Mouse (Mus musculus): ENCODE data around the gene Myh4.

The Myh4 gene

DNA sequence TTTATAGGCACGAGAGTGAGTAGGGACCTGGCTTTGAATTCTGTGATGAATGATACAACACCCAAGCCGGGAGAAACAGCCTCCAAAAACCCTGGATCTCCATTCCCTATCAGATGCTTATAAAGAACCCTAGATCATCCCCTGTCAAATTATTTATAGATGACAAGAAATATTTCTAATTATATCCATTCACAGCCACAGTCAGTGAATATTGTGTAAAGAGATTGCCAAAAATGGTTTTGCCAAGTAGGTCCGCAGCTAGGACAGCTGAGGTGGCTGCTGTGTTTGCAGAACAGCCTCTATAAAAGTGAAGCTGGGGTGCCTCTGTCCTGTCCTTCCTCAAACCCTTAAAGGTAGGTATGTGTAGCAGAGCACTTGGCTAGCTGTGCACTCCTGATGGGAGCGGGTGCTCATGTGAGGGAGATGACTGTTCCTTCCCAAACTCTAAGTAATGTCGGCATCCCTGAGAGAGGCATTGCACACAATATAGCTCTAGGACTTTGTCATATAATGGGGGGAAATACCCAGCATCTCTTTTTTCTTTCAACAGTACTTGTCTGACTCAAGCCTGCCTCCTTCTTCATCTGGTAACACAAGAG, at the start of gene Myh4:
Myh4 (plus strand) TSS at position 549 of the 599 bp plus-strand sequence.
- DNase-seq, result no peak

DNA sequence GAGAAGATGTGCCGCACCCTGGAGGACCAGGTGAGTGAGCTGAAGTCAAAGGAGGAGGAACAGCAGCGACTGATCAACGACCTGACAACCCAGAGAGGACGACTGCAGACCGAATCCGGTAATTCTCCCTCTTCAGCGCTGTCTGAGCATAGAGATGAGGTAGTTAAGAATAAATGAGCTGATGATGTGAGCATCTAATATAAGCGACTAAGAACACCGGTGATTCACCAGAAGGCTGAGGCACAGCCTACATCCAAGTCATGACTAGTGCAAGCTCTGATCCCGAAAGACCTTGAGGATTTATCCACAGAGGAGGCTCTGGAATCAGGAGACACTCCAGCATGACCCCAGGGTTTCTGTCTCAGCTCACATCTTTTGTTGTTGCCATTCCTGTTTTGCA, 47.5 kb upstream of the Myh4 start:
- no peak for DNase-seq

DNA sequence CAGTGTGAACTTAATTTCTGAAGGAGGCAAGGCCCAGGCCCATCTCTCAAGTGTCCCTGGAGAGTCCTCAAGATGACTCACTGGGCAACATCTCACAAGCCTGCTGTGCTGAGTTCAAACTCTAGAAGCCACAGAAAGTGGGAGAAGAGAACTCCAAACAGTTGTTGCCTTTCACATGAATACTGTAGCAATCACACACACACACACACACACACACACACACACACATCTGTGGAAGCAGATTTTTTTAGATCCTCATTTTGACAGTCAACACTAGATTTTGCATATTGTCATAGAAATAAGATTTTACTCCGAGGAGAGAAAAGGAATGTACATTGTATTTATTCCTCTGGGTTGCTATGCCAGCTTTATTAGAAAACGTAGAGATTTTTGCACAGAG, 47.0 kb upstream of the Myh4 start:
- DNase-seq, result no peak

DNA sequence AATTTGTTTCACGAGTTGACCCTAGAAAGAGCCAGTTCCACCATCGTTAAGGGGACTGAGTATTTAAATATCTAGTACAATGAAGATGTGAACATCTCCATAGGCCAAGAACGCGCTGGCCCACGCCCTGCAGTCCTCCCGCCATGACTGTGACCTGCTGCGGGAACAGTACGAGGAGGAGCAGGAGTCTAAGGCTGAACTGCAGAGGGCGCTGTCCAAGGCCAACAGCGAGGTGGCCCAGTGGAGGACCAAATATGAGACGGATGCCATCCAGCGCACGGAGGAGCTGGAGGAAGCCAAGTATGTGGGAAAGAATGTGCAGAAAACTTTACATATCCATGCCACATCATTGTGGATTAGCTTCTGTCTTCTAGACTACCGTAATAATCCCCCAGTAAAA, 46.3 kb upstream of the Myh4 start:
- no peak for DNase-seq

DNA sequence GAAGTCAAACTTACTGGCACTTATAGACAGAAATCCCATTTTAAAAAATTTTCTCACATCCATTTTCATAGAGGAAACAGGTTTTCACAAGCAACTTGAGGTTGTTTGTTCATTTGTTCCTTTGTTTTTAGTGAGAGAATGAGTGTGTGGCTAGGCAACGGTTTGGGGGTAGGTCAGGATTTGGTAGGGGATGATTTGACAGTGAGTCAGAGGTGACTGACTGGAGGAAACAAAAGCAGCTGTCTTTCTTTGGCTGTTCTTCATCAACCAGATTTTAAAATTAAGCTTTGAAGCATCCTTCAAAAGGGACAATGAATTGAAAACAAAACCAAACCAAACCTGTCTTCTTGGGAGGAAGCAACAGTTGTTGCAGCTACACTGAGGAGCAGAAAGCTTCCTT, 38.5 kb upstream of the Myh4 start:
- DNase-seq, result no peak

DNA sequence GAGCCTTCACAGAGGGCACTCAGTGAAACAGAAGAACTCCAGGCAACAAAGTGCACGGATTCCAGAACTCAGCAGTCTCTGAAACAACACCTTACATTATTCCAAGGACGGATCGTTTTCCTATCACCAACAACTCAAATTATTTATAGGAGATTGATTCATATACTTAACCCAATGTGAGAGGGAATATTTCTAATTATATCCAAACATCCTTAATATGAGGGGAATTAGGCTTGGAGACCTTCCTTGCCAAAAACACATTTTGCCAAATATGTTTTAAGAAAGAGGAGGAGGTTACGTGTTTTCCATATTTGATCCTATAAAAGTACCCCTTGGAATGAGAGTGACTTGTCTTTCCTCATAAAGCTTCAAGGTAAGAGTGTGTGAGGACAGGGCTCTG, 38.1 kb upstream of the Myh4 start, which contains the start of gene Myh1:
Myh1 (plus strand) TSS at position 301 of the 400 bp plus-strand sequence.
- no peak for DNase-seq

DNA sequence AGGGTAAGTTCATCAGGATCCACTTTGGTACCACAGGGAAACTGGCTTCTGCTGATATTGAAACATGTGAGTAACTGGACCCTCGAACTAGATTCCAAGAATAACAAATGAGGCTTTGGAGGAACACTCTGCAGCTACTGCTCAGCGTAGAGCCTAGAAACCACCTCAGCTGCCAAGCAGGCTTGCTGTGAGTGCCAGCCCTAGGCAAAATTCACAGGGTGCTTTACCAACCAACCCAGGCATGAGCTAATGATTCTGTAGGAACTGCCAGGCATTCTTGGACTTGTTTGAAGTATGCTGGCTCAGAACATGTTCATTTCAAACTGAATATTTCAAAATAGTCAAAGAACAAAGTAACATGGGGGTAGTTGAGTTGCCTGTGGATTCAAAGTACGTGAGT, 33.1 kb upstream of the Myh4 start:
- DNase-seq, result no peak

DNA sequence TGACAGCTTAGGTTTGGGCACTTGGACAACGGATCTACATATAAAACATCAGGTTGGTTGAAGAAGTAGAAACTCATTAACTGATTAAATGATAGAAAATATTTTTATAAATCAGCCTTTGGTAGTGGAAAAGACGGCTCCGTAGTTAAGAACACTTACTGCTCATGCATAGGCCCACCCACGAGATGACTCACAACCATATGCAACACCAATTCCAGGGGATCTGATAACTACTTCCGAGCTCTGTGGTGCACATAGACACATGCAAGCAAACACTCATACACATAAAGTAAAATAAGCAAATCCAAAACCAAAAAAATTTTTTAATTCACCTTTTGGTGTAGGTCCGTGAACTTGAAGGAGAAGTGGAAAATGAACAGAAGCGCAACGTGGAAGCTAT, 16.0 kb upstream of the Myh4 start:
- no peak for DNase-seq

DNA sequence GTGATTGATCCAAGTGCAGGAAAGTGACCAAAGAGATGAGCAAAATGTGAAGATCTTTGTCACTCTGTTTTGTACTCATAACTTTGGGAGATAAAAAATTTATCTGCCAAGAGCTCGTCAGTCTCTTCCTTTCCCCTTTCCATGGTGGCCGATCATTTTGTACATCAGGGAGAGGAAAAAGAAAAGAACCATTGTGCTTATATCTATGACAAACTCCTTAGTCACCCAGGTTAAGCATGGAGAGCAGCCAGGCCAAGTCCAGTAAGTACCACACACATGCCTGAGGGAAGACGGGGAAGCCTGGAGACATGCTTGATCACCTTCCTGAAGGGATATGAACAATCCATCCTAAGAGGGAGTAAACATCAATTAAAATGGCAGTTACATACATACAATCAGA, 13.4 kb upstream of the Myh4 start:
- DNase-seq, result no peak

DNA sequence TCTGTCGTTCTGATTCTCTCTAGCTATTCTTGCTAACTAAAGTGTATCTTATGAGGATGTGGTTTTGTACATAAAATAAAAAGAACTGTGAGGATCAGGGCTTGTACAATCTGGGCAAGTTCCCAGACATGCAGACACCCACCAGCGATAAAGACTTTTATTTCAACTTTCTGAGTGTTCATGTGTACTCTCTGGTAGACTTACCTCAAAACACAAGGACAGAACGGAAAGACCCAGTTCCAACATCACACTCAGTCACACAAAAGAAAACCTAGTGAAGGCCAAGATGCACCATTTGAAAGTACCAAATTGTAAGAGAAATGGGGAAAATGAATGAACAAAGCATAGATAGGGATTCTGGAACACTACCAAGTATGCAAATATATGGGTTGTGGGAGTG, 9.1 kb upstream of the Myh4 start:
- DNase-seq, result no peak

DNA sequence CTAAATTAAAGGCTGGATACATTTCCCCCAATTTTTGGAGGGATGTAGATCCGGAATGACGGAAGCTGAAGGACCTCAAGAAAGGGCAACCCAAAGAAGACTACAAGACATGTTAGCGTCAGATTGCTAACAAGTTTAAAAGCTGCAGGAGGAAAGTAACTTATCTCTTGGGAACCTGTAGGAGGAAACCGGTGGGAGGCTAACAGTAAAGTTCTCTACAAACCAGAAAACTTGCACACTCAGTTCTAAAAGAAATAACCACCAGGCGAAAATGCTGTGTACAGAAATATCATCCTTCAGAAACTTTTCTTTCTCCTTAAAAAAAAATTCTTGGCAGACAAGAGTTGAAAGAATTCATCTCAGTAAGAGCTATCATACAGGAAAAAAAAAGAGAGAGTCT, 8.7 kb upstream of the Myh4 start:
- no peak for DNase-seq

DNA sequence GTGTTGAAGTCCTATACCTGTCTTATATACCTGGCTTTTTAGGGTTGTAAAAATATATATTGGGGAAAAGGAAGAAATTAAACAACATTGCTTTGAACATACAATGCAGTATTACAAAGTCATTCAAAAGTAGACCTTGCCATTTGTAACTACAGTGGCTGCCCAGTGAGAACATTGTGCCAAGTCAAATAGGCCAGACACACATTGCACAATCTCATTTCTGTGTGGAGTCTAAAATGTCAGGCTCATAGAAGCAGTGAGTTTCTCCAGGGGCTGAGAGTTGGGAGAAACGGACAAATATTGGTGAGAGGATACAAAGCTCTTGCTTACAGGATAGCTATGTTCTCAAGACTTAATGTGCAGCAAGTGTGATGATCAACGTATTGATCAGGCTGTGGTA, 7.9 kb upstream of the Myh4 start:
- no peak for DNase-seq

DNA sequence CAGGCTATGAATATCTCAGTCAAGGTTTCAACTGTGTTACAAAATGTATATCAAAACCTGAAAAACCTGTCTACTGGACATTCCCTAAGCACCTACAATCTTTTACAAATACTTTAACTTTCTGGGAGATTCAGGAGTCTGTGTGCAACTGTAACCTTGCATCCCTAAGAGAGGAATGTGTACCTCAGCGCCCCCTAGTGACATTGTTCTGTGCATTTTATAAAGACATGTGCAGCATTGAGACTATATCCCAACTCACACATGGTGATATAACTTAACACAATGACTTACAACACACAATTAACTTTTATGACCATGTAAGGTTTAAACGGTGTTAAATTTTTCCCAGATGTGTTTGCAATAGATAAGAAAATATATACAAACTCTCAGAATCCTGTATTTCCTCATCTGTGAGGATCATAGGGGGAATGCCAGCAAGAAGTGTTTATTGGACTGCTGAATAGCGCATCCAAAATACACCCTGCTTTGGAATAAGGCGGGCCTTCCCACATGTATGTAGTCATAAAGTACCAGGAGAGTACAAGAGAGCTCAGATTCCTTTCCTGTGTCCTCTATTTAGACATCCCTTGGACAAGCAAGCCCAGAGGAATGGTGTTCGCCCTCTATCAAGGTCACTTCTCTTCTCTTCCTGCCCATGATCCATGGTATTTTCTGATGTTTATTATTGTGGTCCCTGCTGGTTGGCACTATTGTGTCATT, 2.0 kb upstream of the Myh4 start:
- peak; percentile 44 to 47 for DNase-seq

DNA sequence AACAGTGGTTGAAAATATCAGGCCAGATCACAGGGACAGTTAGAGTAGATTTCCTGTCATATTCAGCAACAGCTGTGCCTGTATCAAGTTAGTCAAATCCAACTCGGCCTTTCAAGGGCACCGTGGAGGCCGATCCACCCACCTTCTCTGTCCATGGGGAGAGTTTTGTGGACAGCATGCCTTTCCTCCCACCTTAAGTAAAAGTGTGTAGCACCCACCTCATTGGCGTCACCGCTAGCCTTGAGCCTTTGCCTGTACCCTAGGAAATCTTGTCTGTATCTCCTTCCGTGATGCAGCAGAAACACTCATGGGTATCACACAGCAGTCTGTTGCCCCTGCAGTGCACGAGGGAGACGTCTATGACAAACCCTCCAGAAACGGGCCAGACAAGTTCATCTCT, 1.0 kb upstream of the Myh4 start:
- DNase-seq, result no peak

DNA sequence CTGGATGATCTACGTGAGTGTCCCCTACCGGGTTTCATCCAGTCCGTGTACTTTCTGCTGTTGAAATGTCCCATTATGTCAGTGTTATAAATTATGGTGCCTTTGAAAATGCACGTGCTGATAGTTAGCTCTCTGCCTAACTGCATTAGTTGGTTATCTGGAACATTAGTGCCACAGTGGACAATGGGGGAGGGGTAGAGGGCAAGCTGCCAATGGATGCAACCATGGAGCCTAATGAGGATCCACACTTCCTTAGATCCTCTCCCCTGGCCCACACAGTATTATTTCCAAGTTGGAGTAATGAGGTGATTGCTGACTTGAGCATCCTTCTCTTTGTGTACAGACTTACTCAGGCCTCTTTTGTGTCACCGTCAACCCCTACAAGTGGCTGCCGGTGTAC, 3.2 kb downstream of the Myh4 start:
- no peak for DNase-seq

DNA sequence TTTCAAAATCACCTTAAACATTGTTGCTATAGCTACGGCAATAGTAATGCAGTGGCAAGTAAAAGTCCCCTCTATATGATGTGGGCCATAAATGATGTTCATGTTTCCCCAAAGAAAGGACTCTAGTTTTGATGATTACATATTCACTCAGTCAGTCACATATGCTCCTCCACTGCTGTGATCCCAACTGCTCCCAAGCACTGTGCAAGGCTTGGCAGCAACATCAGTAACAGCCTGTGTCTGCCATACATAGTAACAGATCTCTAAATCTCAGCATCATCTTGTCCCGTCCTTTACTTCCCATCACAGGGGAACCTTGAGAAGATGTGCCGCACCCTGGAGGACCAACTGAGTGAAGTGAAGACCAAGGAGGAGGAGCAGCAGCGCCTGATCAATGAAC, 15.9 kb downstream of the Myh4 start:
- DNase-seq, result no peak

DNA sequence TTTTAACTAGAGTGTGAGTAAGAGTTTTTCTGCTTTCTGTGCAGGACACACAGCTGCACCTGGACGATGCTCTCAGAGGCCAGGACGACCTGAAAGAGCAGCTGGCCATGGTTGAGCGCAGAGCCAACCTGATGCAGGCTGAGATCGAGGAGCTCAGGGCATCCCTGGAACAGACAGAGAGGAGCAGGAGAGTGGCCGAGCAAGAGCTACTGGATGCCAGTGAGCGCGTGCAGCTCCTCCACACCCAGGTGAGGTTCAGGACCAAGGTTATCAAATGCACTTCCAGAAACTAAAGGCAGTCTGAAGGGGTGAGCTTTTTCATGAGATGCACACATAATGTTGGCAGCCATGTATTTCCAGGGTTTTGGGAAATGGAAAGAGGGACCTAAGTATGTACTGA, 19.2 kb downstream of the Myh4 start:
- DNase-seq, result no peak

DNA sequence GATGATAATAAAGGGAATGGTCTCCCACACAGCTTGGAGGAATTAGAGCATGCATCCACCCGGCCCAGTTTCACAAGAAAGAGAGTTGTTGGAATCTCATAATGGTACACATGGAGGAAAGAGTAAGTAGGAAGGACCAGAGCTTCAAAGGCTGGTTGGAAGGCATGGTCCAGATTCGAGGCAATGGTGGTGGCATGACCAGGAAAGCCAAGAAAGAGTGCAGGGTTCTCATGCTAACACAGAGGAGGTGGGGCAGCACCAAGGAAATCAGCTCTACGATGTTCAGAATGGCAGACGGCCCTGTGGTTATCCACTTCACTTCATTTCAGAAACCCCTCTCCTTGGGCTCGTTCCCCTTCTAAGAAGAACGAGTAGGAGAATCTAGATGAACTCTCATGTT, 23.1 kb downstream of the Myh4 start:
- no peak for DNase-seq

DNA sequence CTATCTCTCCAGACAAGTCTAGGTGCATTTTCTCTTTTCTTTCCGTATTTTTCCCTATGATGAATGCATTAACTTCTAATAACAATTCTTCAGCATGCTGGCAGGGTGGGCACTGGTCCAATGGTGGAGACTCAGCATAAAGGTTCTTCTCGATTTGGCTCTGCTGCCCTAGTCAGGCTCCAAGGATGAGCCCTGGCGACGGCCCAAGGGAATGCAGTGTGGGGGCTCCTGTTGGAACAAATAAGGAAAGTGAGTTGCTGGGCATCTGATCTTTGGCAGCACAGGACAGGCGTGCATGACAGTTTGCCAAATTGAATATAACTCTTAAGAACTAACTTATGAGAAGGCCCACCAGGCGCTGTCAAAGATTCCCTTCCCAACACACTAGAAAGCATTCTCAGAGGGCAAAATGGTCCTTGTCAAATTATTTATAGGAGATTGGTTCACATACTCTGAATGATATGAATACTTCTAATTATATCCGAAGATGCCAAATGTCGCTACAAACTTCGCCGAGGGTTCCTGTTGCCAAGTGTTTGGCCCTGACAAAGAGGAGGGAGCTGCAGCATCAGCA, 38.9 kb downstream of the Myh4 start, which contains the start of gene Myh8:
Myh8 (plus strand) TSS at position 524 of the 574 bp plus-strand sequence.
- DNase-seq, result no peak

DNA sequence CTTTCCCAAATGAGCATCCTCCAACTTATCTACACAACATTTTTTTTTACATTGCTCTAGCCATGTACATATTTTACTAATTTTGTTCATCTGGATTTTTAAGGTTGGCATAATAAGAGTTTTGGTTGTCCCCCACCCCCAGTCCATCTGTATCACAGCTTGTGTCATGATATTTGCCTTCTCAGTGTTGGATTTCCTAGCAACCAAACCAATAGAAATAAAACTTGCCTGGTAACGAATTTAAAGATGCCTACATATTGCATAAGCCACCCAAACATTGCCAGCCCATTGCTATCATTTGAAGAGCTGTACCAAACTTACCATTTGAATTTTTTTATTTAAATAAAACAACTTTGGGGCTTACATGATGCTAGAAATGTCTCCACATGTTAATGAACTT, 55.6 kb downstream of the Myh4 start:
- no peak for DNase-seq
